Mouse (Mus musculus): ENCODE data around the gene Usp30.

DNA sequence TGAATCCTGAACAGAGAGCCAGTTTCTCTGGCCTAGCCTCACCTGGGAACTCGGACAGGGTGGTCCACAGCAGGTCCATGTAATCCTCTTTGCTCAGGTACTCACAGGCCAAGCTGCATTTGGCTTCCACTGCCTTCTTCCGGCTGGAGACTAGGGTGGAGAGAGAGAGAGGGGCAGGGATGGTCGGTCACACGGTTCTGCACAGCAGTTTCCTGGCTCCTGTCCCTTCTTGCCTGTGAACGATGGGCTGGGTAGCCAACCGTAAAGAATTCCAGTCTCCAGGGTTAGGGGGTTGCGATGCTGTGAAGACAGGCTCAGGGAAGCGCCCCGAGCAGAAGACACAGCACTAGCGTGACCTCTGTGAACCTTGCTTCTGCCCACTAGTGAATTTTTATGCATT lies 30.1 kb upstream of the Usp30 start:
- no peak for TF ChIP-seq USF2 (IDR thresholded peaks at IDR 0.05; ENCODE audit: borderline replicate concordance in 1 of 2, insufficient read depth in 1 of 2, low read depth in 1 of 2, low read length in 2 of 2)
- TF ChIP-seq POLR2A (IDR thresholded peaks at IDR 0.05; ENCODE audit: control insufficient read depth in 1 of 2, insufficient read depth in 1 of 2, low read depth in 1 of 2, low read length in 2 of 2, poor library complexity in 1 of 2): no peak
- no peak for TF ChIP-seq USF1 (IDR thresholded peaks at IDR 0.05; ENCODE audit: low read depth, low read length)
- no peak for TF ChIP-seq TAL1 (IDR thresholded peaks at IDR 0.05; ENCODE audit: low read length)
- no peak for TF ChIP-seq E2F4 (IDR thresholded peaks at IDR 0.05; ENCODE audit: borderline replicate concordance, low read depth, low read length)

Measured in MEL (cell line).